Comparison of ENCODE assay signal across 8 mouse cellular contexts in genomic region chr7:82533747-82534504, GRCm38 (mm10).
DNase-seq lines count a peak whose midpoint lies in the region; ATAC-seq lines count a peak whose summit lies in the region.

No protein-coding gene starts in this region.

- ATAC-seq in monocyte, adult 5-6 weeks (replicated peaks; ENCODE audit: insufficient number of reproducible peaks, low FRiP score, low TSS enrichment, poor library complexity, severe bottlenecking), result no peak

- peak; percentile 8 for DNase-seq in embryo, embryonic 10.5 days (ENCODE audit: low spot score)
- DNase-seq in embryo, embryonic 10 days (ENCODE audit: low spot score), result no peak
- peak; percentile 69 for DNase-seq in ovary, adult 18-20 months (ENCODE audit: low spot score)
- no peak for DNase-seq in ovary, postnatal 10 days (ENCODE audit: low spot score)
- peak; percentile 84 to 88 for DNase-seq in kidney, postnatal 4 days
- peak; percentile 52 for DNase-seq in testis, postnatal 10 days (ENCODE audit: low spot score)
- DNase-seq in frontal cortex, postnatal 25 days (ENCODE audit: low spot score in 2 of 2), result no peak

Comparison
In these comparisons a context has a peak if more than half of its experiments do, and no peak if none do; other contexts are left out.
1. DNase-seq: peak in embryo, embryonic 10.5 days (single experiment), ovary, adult 18-20 months (single experiment), kidney, postnatal 4 days (2 of 2) and testis, postnatal 10 days (single experiment); none in embryo, embryonic 10 days (single experiment), ovary, postnatal 10 days (single experiment) and frontal cortex, postnatal 25 days (0 of 2).